Mouse (Mus musculus): Measurements from ENCODE around the gene Prokr1. TPM values are rescaled to one million over a fixed set of nuclear protein-coding genes. Genes with fewer than 3 reads are reported as not detected.

The Prokr1 gene
- total and polyA plus RNA-seq, 2 experiments: 0.04 to 0.09 TPM

- WGBS: 83% methylated on average over 8 of the region's 8 CpGs
- H3K4me1 ChIP-seq (ENCODE audit: control insufficient read depth, insufficient read depth, low read length): no peaks in the 10 kb centered on the region
- H3K36me3 ChIP-seq (ENCODE audit: control insufficient read depth, insufficient read depth, low read length): no peaks in the 10 kb centered on the region
- H3K27ac ChIP-seq (replicated peaks; ENCODE audit: insufficient read depth, low read depth, low read length): no peak overlapping the region
- no peak overlapping the region for H3K9ac ChIP-seq (ENCODE audit: low read depth, low read length)
- no peak overlapping the region for H3K4me3 ChIP-seq (ENCODE audit: insufficient read depth, low read depth, low read length)
- H3K27me3 ChIP-seq (ENCODE audit: control insufficient read depth, insufficient read depth, low read length): no peaks in the 10 kb centered on the region
- no peaks in the 10 kb centered on the region for H3K79me2 ChIP-seq (ENCODE audit: control insufficient read depth, insufficient read depth, low read length)
- no peak for DNase-seq (ENCODE audit: extremely low read depth, low read depth, low spot score)
- TF ChIP-seq CTCF (IDR thresholded peaks at IDR 0.05; ENCODE audit: low read depth, low read length) (no peak), POLR2A (IDR thresholded peaks at IDR 0.05; ENCODE audit: extremely low read depth, insufficient read depth, low read length) (no peak)
These were observed 54.3 kb downstream of the Prokr1 start for GRCm38 (mm10) chr6:87536270-87536669.

- H3K36me3 ChIP-seq (ENCODE audit: control insufficient read depth, insufficient read depth, low read length): no peaks in the 10 kb centered on the region
- no peaks in the 10 kb centered on the region for H3K27me3 ChIP-seq (ENCODE audit: control insufficient read depth, insufficient read depth, low read length)
- 76% methylated on average over 9 of the region's 9 CpGs for WGBS
- H3K4me1 ChIP-seq (ENCODE audit: control insufficient read depth, insufficient read depth, low read length): no peaks in the 10 kb centered on the region
- H3K9ac ChIP-seq (ENCODE audit: low read depth, low read length): no peak overlapping the region
- no peak for DNase-seq (ENCODE audit: extremely low read depth, low read depth, low spot score)
- no peak overlapping the region for H3K4me3 ChIP-seq (ENCODE audit: insufficient read depth, low read depth, low read length)
- TF ChIP-seq CTCF (IDR thresholded peaks at IDR 0.05; ENCODE audit: low read depth, low read length) (no peak), POLR2A (IDR thresholded peaks at IDR 0.05; ENCODE audit: extremely low read depth, insufficient read depth, low read length) (no peak)
- no peaks in the 10 kb centered on the region for H3K79me2 ChIP-seq (ENCODE audit: control insufficient read depth, insufficient read depth, low read length)
- H3K27ac ChIP-seq (replicated peaks; ENCODE audit: insufficient read depth, low read depth, low read length): no peak overlapping the region
These were observed 54.9 kb downstream of the Prokr1 start for GRCm38 (mm10) chr6:87535651-87536050.

GRCm38 (mm10) chr6:87534855-87535575 is 55.5 kb downstream of the Prokr1 start:
- peak overlapping the region; percentile 17; the same call in 1 of the 2 replicates for H3K27ac ChIP-seq (replicated peaks; ENCODE audit: insufficient read depth, low read depth, low read length)
- 67% methylated on average over 9 of the region's 9 CpGs for WGBS
- TF ChIP-seq CTCF (IDR thresholded peaks at IDR 0.05; ENCODE audit: low read depth, low read length) (no peak), POLR2A (IDR thresholded peaks at IDR 0.05; ENCODE audit: extremely low read depth, insufficient read depth, low read length) (no peak)

GRCm38 (mm10) chr6:87532953-87533710 is 57.4 kb downstream of the Prokr1 start, which contains the start of gene Arhgap25:
Arhgap25 (minus strand) TSS chr6:87533259.
- peak within 1 kb of the TSS; percentile 64 for H3K27ac ChIP-seq (replicated peaks; ENCODE audit: insufficient read depth, low read depth, low read length)
- no peaks in the 10 kb centered on the region for H3K36me3 ChIP-seq (ENCODE audit: control insufficient read depth, insufficient read depth, low read length)
- H3K9ac ChIP-seq (ENCODE audit: low read depth, low read length): peak within 1 kb of the TSS; percentile 31
- no peaks in the 10 kb centered on the region for H3K27me3 ChIP-seq (ENCODE audit: control insufficient read depth, insufficient read depth, low read length)
- 69% methylated on average over 14 of the region's 14 CpGs for WGBS
- peak; percentile 28 for DNase-seq (ENCODE audit: extremely low read depth, low read depth, low spot score)
- no peaks in the 10 kb centered on the region for H3K4me1 ChIP-seq (ENCODE audit: control insufficient read depth, insufficient read depth, low read length)
- H3K79me2 ChIP-seq (ENCODE audit: control insufficient read depth, insufficient read depth, low read length): no peaks in the 10 kb centered on the region
- TF ChIP-seq POLR2A (IDR thresholded peaks at IDR 0.05; ENCODE audit: extremely low read depth, insufficient read depth, low read length): no peak
- no peak for TF ChIP-seq CTCF (IDR thresholded peaks at IDR 0.05; ENCODE audit: low read depth, low read length)
- H3K4me3 ChIP-seq (ENCODE audit: insufficient read depth, low read depth, low read length): peak within 1 kb of the TSS; percentile 46

More at GRCm38 (mm10) chr6:87534855-87535575, 55.5 kb downstream of the Prokr1 start:
- Histone ChIP-seq H3K4me1 (ENCODE audit: control insufficient read depth, insufficient read depth, low read length) (no peaks in the 10 kb centered on the region), H3K4me3 (ENCODE audit: insufficient read depth, low read depth, low read length) (no peak overlapping the region), H3K36me3 (ENCODE audit: control insufficient read depth, insufficient read depth, low read length) (no peaks in the 10 kb centered on the region), H3K79me2 (ENCODE audit: control insufficient read depth, insufficient read depth, low read length) (no peaks in the 10 kb centered on the region), H3K9ac (ENCODE audit: low read depth, low read length) (no peak overlapping the region), H3K27me3 (ENCODE audit: control insufficient read depth, insufficient read depth, low read length) (no peaks in the 10 kb centered on the region)
- peak; percentile 29 for DNase-seq (ENCODE audit: extremely low read depth, low read depth, low spot score)

DNA sequence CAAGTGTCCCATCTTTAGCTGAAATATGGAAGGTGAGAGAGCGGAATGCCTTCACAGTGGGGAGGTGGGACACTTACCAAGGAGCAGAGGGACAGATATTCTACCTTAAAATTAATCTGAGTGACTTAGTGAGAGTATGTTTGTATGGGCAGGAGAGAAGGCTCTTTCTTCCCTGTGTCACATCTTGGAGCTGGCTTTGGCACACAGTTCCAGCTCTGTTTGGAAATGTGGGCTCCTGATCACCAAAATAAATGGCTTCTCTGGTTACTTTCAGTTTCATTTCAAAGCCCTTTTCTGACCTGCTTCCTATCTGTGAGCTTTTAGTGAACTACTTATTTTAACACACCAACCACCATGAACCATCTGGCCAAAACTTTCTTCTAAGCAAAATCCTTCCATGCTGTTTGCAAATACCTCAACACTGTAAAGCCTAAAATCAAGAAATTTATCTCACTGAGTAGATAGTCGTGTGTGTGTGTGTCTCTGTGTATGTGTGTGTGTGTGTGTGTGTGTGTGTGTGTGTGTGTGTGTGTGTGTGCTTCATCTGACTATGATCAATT is 59.0 kb downstream of the Prokr1 start:
- Histone ChIP-seq H3K4me3 (ENCODE audit: insufficient read depth, low read depth, low read length) (no peak overlapping the region), H3K27me3 (ENCODE audit: control insufficient read depth, insufficient read depth, low read length) (no peaks in the 10 kb centered on the region), H3K79me2 (ENCODE audit: control insufficient read depth, insufficient read depth, low read length) (no peaks in the 10 kb centered on the region), H3K36me3 (ENCODE audit: control insufficient read depth, insufficient read depth, low read length) (no peaks in the 10 kb centered on the region), H3K4me1 (ENCODE audit: control insufficient read depth, insufficient read depth, low read length) (no peaks in the 10 kb centered on the region), H3K27ac (replicated peaks; ENCODE audit: insufficient read depth, low read depth, low read length) (no peak overlapping the region), H3K9ac (ENCODE audit: low read depth, low read length) (no peak overlapping the region)
- peak; percentile 31 for DNase-seq (ENCODE audit: extremely low read depth, low read depth, low spot score)
- 77% methylated on average over 2 of the region's 2 CpGs for WGBS
- TF ChIP-seq CTCF (IDR thresholded peaks at IDR 0.05; ENCODE audit: low read depth, low read length): no peak
- TF ChIP-seq POLR2A (IDR thresholded peaks at IDR 0.05; ENCODE audit: extremely low read depth, insufficient read depth, low read length): no peak

All from liver, adult 2 months (tissue).